Mouse (Mus musculus) gastrocnemius, adult 8-10 months (tissue): ENCODE data around the gene Gjb1. TPM values are rescaled to one million over a fixed set of nuclear protein-coding genes. Genes with fewer than 3 reads are reported as not detected.
A peak's percentile ranks its signal among the peaks of the same experiment; 100 is the strongest.

Experiments used
- DNase-seq, 2 experiments: peaks; one replicate each; pipeline ENCODE4 v3.0.0; 2022; ENCODE audit warnings: low spot score in 2 of 2
- total RNA-seq, 4 experiments: library from RNA; stranded (reverse); gene quantifications; 2 replicates each; pipeline ENCODE4 v1.2.4; 2022

The Gjb1 gene
- total RNA-seq, 4 experiments from 2014 or later = 0.17 to 0.35 (median 0.18) TPM; not detected in 1

DNA sequence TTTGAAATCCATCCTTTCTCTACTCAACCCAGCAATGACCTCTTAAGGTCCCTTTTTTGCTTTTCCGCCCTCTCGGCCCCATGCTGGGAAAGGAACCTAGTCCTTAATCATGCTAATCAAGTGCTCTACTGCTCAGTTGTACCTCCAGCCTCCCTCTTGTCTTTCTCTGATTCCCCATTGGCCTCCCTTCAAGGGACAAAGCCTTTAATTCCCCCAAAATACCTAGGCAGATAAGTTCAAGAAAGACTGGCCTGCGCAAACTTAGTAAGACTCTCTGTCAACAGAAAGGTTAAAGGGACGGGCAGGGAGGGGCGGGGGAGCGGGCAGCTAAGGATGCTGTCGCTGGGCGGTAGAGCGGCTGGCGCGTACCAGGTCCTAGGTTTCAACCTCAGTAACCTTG, 20.3 kb downstream of the Gjb1 start:
- DNase-seq = no peak

DNA sequence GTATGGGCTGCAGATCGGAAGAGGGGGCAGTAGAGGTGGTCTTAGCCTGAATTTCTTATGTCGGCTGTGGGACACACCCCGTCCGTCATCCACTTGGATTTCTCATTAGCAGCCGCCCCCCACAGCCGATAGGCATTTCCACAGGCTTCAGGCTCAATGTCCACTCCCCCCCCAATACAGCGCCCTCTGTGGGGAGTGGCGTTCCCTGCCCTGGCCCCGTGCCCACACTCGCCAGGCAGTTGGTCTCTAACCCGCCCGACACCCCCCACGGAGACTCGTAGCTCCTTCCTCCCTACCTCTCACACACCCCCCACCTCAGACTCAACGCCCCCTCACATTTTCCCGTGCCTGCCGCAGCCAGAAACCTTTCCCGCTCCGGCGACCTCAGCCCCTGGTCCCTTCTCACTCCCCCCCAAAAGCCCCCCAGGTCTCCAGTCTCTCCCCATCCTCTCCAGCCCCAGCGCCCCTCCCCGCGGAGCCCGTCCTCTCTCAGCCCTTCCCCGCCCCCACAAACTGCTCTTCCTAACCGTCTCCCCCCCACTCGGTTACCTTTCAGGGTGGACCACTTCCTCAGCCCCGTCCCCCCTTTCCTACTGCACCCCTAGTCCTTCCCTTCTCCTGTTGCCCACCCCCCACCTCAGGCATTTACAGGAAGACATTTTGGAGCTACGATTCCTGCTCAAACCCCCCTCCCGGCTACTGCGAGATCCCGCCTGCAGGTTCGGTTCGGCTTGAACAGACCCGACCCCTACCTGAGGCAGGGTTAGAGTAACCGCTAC, 43.0 kb downstream of the Gjb1 start:
- peak; percentile 8 to 25 for DNase-seq

DNA sequence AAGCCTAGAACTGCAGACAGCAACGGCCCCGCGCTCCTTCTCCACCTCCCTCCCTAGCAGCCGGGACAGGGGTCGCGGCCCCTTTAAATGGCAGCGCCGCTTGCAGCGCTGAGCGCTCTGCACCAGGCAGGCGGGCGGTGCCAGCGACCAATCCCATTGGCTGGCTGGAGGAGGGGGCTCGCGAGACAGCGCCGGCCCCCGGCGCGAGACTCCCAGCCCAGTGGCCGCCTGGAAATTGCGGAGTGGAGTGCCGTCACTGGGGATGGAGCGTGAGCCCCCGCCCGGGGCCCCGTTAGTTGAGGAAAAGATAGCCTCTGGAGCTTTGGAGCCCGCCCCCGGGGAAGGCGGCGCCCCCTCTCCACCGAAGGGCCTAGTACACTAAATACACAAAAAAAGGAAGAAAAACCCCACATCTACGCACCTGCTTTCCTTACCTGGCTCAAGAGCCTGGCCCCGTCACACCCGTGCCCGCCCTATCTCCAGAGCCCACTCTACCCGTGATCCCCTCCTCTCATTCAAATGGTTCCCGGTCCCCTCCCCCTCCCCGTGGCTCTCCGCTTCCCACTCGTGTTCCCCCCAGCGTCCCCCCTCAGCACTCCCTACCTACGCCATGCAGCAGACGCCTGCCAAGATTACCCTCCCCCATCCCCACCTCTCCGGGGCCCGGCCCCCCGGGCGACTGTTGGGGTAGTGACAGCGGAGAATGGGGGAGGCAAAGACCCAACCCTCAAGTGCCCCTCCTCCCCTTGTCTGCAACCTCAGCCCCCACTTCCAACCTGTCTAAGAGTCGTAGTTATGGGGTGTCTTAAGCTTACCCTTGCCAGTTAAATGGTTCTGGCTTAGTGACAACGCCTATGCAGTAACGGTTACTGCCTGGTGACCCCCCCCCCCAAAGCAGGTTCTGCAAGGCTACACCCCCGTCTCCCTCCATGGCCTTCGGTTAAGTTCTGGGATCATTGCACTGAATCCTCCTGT, 43.8 kb downstream of the Gjb1 start:
- DNase-seq = peak; percentile 63 to 79

DNA sequence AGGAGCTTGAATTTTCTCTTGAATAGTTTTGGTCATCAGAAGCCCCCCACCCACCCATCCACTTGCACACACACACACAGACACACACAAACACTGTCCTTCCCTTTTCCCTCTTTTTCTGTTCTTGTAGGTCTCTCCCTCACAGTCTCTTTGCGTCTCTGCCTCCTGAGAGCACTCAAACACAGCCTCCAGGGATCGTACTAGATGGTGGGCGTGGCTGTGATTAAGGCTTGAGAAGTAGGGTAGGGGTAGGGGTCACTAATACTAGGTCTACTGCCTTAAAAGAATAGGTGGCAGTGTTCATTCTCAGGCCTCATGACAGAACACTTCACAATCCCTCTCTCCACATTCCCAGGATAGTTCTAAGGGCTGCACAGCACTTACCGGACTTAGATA, 44.5 kb downstream of the Gjb1 start, which contains the start of gene Zmym3:
TSS of gene Zmym3 (minus strand) at position 150 of the 396 bp plus-strand sequence.
- DNase-seq = no peak

DNA sequence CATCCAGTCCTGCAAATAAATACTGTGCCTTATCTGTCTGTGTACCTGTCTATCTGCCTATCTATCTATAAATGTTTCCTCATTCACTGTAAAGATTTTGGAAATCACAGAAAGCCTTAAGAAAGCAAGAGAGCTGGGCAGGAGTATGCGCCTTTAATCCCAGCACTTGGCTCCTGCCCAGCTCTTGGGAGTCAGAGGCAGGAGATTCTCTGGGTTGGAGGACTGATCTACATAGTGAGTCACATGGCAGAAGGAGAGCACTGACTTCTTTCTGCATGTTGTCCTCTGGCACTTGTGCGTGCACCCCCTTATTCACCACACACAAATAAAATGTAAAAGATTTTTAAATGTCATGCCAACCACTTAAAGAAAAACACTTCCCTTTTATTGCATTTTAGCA, 47.3 kb downstream of the Gjb1 start:
- DNase-seq = no peak

DNA sequence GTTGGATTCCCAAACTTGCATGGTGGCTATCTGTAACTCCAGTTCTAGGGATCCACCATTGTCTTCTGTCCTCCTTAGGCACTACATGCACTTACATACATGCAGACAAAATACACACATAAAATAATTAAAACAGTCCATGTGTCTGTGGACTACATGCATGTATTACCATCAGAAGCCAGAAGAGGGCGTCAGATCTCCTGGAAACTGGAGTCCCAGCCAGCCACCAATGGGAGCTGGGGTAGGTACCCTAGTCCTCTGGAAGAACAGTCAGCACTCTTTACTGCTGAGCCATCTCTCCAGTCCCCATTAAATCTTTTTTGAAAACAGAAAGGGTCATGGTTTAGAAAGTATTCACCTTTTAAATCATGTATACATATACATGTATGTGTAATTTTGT, 51.6 kb downstream of the Gjb1 start:
- DNase-seq = no peak

DNA sequence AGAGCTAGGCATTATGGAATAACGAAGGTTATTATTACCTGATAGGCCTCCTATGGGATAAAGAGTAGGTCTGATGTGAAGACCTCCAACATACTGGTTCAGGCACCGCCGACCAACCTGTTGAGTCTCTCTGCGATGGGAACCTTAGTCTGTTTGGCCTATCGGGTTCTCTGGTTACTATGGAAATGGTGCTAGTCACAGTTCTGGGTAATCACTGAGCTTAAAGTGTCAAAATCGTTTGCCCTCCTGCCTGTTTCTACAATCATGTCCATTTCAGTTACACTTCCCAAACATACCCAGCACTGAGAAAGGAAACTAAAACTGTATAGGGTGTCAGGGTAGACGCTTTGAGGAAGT, 52.6 kb downstream of the Gjb1 start:
- no peak for DNase-seq

DNA sequence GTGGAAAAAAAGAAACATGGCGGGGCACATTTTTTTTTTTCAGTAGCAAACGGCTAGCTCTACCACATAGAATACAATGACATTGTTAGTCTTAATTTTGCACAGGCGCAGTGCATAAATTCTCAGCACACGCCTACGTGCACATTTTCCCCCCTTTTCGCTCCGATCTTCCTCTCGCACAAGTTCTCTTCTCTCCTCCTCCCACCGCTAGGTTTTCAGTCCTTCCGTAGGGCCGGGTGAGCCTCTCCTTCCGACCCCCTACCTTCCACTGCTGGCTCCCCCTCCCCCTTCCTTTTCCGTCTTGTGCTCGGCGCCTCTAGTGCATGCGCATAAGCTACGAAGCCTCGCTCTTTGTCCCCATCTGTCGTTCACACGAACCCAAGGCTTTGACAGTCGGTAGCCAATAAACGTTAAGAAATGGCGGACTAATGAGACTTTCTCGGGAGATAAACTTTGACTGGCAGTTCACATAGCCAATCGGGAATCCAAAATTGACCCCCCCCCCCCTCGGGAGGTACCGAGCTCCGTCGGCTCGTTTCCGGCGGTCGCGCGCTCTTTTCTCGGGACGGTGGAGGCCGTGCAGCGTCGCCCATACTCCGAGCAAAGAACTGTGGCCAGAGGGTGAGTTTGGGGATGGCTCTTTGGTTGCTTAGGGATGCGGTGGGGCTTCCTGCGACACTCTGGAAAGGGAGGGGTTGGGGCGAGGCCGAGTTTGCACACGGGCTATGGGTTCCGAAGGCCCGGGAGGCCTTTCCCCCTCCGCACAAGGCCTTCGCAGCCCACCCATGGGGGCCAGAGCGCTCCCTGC, 53.2 kb downstream of the Gjb1 start, which contains the start of gene Nono:
TSS of gene Nono (plus strand) at position 177 of the 808 bp plus-strand sequence.
- DNase-seq = peak; percentile 44 to 64

DNA sequence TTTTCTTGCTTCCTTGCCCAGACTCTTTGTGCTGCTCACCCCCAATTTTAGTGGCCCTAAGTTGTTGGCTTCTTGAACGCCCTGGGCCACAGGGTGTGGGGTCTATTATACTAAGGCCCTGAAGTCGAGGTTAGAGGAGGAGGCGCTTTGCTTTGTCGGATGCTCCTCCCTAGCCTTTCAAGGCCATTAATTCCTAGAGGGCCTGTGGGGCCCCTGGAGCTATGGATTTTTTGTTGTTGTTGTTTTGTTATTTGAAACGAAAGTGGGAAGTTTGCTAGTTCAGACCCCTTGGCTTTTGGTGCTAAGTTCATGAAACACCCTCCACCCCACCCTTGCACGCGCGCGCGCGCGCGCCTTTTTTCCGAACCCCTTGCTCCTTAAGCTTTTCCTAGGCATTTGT, 53.8 kb downstream of the Gjb1 start:
- DNase-seq = no peak

Other genes starting within 250 kb of the Gjb1 start
- 10 to 100 TPM; 28.5 to 35.0 (median 33.6) TPM for gene Snx12, start 153.8 kb upstream of the Gjb1 start, total RNA-seq
- gene Foxo4, start 121.8 kb upstream of the Gjb1 start, total RNA-seq = 100 to 1,000 TPM; 131 to 157 (median 141) TPM
- gene Gm614, start 112.4 kb upstream of the Gjb1 start, total RNA-seq = not detected
- 1 to 10 TPM in 2 of 4 experiments, under 1 TPM in 2; 0.87 to 1.4 (median 1.0) TPM for gene Il2rg, start 108.1 kb upstream of the Gjb1 start, total RNA-seq
- not detected for gene Gm20489, start 107.4 kb upstream of the Gjb1 start, total RNA-seq
- gene Med12, start 102.3 kb upstream of the Gjb1 start, total RNA-seq = 10 to 100 TPM; 12.0 to 19.1 (median 14.3) TPM
- under 1 TPM in 2 of 4 experiments, not detected in 2; 0.03 to 0.18 TPM for gene Nlgn3, start 77.2 kb upstream of the Gjb1 start, total RNA-seq
- gene Zmym3, start 44.5 kb downstream of the Gjb1 start, total RNA-seq = 10 to 100 TPM in 2 of 4 experiments, 1 to 10 TPM in 2; 7.7 to 15.5 (median 11.4) TPM
- gene Nono, start 52.9 kb downstream of the Gjb1 start, total RNA-seq = 10 to 100 TPM; 30.2 to 40.7 (median 37.7) TPM
- 100 to 1,000 TPM; 107 to 143 (median 129) TPM for gene Itgb1bp2, start 72.7 kb downstream of the Gjb1 start, total RNA-seq
- gene Taf1, start 156.4 kb downstream of the Gjb1 start, total RNA-seq = 10 to 100 TPM in 1 of 4 experiments, 1 to 10 TPM in 3; 7.0 to 10.3 (median 8.4) TPM